7 mouse cellular contexts compared by ENCODE assay signal in the genomic region with DNA sequence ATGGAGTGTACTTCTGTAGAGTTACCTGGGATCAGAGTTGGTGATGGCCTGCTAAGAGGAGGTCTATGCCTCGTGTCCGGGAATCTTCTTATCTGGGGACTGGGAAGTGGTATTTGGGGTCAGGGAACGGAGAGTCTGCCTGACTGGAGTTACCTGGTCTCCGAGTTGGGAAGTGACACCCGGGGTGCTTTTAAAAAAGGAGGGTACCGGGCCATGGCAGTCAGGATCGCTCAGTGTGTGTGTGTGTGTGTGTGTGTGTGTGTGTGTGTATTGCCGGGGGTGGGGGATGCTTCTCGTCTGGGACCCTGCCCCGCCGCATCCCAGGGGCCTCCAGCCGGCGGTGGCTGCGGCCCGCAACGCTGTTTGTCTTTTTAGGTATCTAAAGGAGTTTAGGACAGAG. TPM values are rescaled to one million over a fixed set of nuclear protein-coding genes. Genes with fewer than 3 reads are reported as not detected.
DNase-seq lines count a peak whose midpoint lies in the region; ATAC-seq and TF ChIP-seq lines count a peak whose summit lies in the region.

No protein-coding gene starts in this region.

- H3K4me2 ChIP-seq in lung, postnatal 0 days (replicated peaks; ENCODE audit: low read depth, low read length) = peak overlapping the region; percentile 80
- peak overlapping the region; percentile 84 for H3K4me2 ChIP-seq in limb, embryonic 11.5 days (ENCODE audit: low read depth, severe bottlenecking)
- peak overlapping the region; percentile 82 for H3K4me2 ChIP-seq in stomach, embryonic 14.5 days (replicated peaks; ENCODE audit: low read depth, low read length)

- H3K4me1 ChIP-seq in lung, postnatal 0 days (ENCODE audit: insufficient read depth, low read depth, low read length) = peaks cover 15% of the 10 kb centered on the region
- peaks cover 4% of the 10 kb centered on the region; the same call in 1 of the 2 replicates for H3K4me1 ChIP-seq in embryonic fibroblast, embryonic 13.5 days (ENCODE audit: control insufficient read depth, insufficient read depth, low read length)
- H3K4me1 ChIP-seq in limb, embryonic 11.5 days (ENCODE audit: control insufficient read depth, insufficient read depth, low read length) = peaks cover 12% of the 10 kb centered on the region
- H3K4me1 ChIP-seq in stomach, embryonic 14.5 days (ENCODE audit: control insufficient read depth, insufficient read depth, low read length) = peaks cover 9% of the 10 kb centered on the region

- no peak for TF ChIP-seq POLR2A in embryonic fibroblast, embryonic 13.5 days (IDR thresholded peaks at IDR 0.05; ENCODE audit: low read depth, low read length)

- peak overlapping the region; percentile 96 for H3K4me3 ChIP-seq in lung, postnatal 0 days (ENCODE audit: low read depth, low read length)
- H3K4me3 ChIP-seq in embryonic fibroblast, embryonic 13.5 days (ENCODE audit: insufficient read depth, low read length) = peak overlapping the region; percentile 74
- peak overlapping the region; percentile 90 for H3K4me3 ChIP-seq in limb, embryonic 11.5 days (ENCODE audit: low read depth, low read length)
- peak overlapping the region; percentile 95 for H3K4me3 ChIP-seq in stomach, embryonic 14.5 days (ENCODE audit: low read depth, low read length)

- H3K9ac ChIP-seq in lung, postnatal 0 days (replicated peaks; ENCODE audit: low read depth) = peak overlapping the region; percentile 92
- H3K9ac ChIP-seq in limb, embryonic 11.5 days (ENCODE audit: low read length) = peak overlapping the region; percentile 87
- peak overlapping the region; percentile 84 for H3K9ac ChIP-seq in stomach, embryonic 14.5 days (replicated peaks; ENCODE audit: low read depth, low read length)

- no peak for DNase-seq in lung, postnatal 0 days (ENCODE audit: low spot score)
- no peak for DNase-seq in lung, postnatal 36 days
- no peak for DNase-seq in limb, embryonic 11.5 days (ENCODE audit: low spot score)
- DNase-seq in right cerebral cortex, postnatal 36 days (ENCODE audit: low spot score in 2 of 2) = no peak
- no peak for DNase-seq in embryo, embryonic 10 days (ENCODE audit: low spot score)

- H3K36me3 ChIP-seq in lung, postnatal 0 days (ENCODE audit: insufficient read depth, low read length) = no peaks in the 10 kb centered on the region; the same call in 1 of the 2 replicates
- H3K36me3 ChIP-seq in limb, embryonic 11.5 days (ENCODE audit: control insufficient read depth, insufficient read depth, low read length) = no peaks in the 10 kb centered on the region; the same call in 1 of the 2 replicates
- peaks cover 16% of the 10 kb centered on the region for H3K36me3 ChIP-seq in stomach, embryonic 14.5 days (ENCODE audit: control insufficient read depth, insufficient read depth, low read length)

- TF ChIP-seq CTCF in lung, postnatal 0 days (IDR thresholded peaks at IDR 0.05) = no peak
- TF ChIP-seq CTCF in embryonic fibroblast, embryonic 13.5 days (IDR thresholded peaks at IDR 0.05; ENCODE audit: borderline replicate concordance, insufficient read depth, low read length) = no peak

- no peak for TF ChIP-seq EP300 in lung, postnatal 0 days (IDR thresholded peaks at IDR 0.05)

- no peaks in the 10 kb centered on the region for H3K27me3 ChIP-seq in lung, postnatal 0 days (replicated peaks; ENCODE audit: insufficient read depth, low read length)
- H3K27me3 ChIP-seq in limb, embryonic 11.5 days (ENCODE audit: control insufficient read depth, insufficient read depth, low read length) = no peaks in the 10 kb centered on the region
- H3K27me3 ChIP-seq in stomach, embryonic 14.5 days (ENCODE audit: control insufficient read depth, insufficient read depth, low read length) = no peaks in the 10 kb centered on the region

- no peaks in the 10 kb centered on the region for H3K9me3 ChIP-seq in lung, postnatal 0 days (ENCODE audit: low read length)
- no peaks in the 10 kb centered on the region for H3K9me3 ChIP-seq in limb, embryonic 11.5 days (ENCODE audit: control insufficient read depth, low read length)
- H3K9me3 ChIP-seq in stomach, embryonic 14.5 days (ENCODE audit: control insufficient read depth, low read depth, low read length) = no peaks in the 10 kb centered on the region

- WGBS in lung, postnatal 0 days = 4% methylated on average over 15 of the region's 16 CpGs
- 5% methylated on average over 16 of the region's 16 CpGs for WGBS in limb, embryonic 11.5 days
- 7% methylated on average over 15 of the region's 16 CpGs for WGBS in stomach, embryonic 14.5 days

- ATAC-seq in lung, postnatal 0 days = no peak
- ATAC-seq in limb, embryonic 11.5 days (ENCODE audit: insufficient number of reproducible peaks, low FRiP score, low TSS enrichment, low read depth) = no peak
- no peak for ATAC-seq in stomach, embryonic 14.5 days (ENCODE audit: insufficient number of reproducible peaks, insufficient read depth, low FRiP score, low read depth)

- no peak overlapping the region for H3K27ac ChIP-seq in lung, postnatal 0 days (ENCODE audit: low read length)
- no peak overlapping the region for H3K27ac ChIP-seq in embryonic fibroblast, embryonic 13.5 days (ENCODE audit: insufficient read depth, low read length)
- H3K27ac ChIP-seq in limb, embryonic 11.5 days (replicated peaks; ENCODE audit: low read depth, low read length) = no peak overlapping the region
- no peak overlapping the region for H3K27ac ChIP-seq in stomach, embryonic 14.5 days (ENCODE audit: low read length)

RNA-seq across cellular contexts. Expression of a gene that starts 0.9 kb away (rescaled TPM):
- 7.0 and 7.8 TPM in 2 replicates for polyA plus RNA-seq in lung, postnatal 0 days (2015; fragmentation: Nextera tagmentation; extraction: Ambion mirVana)
- polyA plus RNA-seq in embryonic fibroblast, embryonic 13.5 days (2011; ENCODE audit: insufficient read length, low read depth, missing spikeins) = 10.1 and 12.3 TPM in 2 replicates
- 4.8 and 5.8 TPM in 2 replicates for polyA plus RNA-seq in limb, embryonic 11.5 days (2014; fragmentation: Nextera tagmentation; extraction: Ambion mirVana)
- 5.7 and 6.8 TPM in 2 replicates for polyA plus RNA-seq in stomach, embryonic 14.5 days (2014; fragmentation: Nextera tagmentation; extraction: Ambion mirVana)

RNA-seq across cellular contexts. Expression of a gene that starts 4.7 kb away (rescaled TPM):
- 18.5 and 19.5 TPM in 2 replicates for polyA plus RNA-seq in lung, postnatal 0 days (2015; fragmentation: Nextera tagmentation; extraction: Ambion mirVana)
- 12.3 and 12.6 TPM in 2 replicates for polyA plus RNA-seq in embryonic fibroblast, embryonic 13.5 days (2011; ENCODE audit: insufficient read length, low read depth, missing spikeins)
- polyA plus RNA-seq in limb, embryonic 11.5 days (2014; fragmentation: Nextera tagmentation; extraction: Ambion mirVana) = 31.6 and 32.7 TPM in 2 replicates
- 31.5 and 32.4 TPM in 2 replicates for polyA plus RNA-seq in stomach, embryonic 14.5 days (2014; fragmentation: Nextera tagmentation; extraction: Ambion mirVana)

RNA-seq across cellular contexts. Expression of a gene that starts 13.8 kb away (rescaled TPM):
- 5.9 and 6.4 TPM in 2 replicates for polyA plus RNA-seq in lung, postnatal 0 days (2015; fragmentation: Nextera tagmentation; extraction: Ambion mirVana)
- not detected in 2 replicates for polyA plus RNA-seq in embryonic fibroblast, embryonic 13.5 days (2011; ENCODE audit: insufficient read length, low read depth, missing spikeins)
- polyA plus RNA-seq in limb, embryonic 11.5 days (2014; fragmentation: Nextera tagmentation; extraction: Ambion mirVana) = not detected in 2 replicates
- 3.3 and 4.2 TPM in 2 replicates for polyA plus RNA-seq in stomach, embryonic 14.5 days (2014; fragmentation: Nextera tagmentation; extraction: Ambion mirVana)

RNA-seq across cellular contexts. Expression of a gene that starts 26.8 kb away (rescaled TPM):
- 0.51 and 0.77 TPM in 2 replicates for polyA plus RNA-seq in lung, postnatal 0 days (2015; fragmentation: Nextera tagmentation; extraction: Ambion mirVana)
- polyA plus RNA-seq in embryonic fibroblast, embryonic 13.5 days (2011; ENCODE audit: insufficient read length, low read depth, missing spikeins) = 0.20 and 0.21 TPM in 2 replicates
- polyA plus RNA-seq in limb, embryonic 11.5 days (2014; fragmentation: Nextera tagmentation; extraction: Ambion mirVana) = not detected in 2 replicates
- 0.41 and 0.43 TPM in 2 replicates for polyA plus RNA-seq in stomach, embryonic 14.5 days (2014; fragmentation: Nextera tagmentation; extraction: Ambion mirVana)

RNA-seq across cellular contexts. Expression of a gene that starts 50.8 kb away (rescaled TPM):
- 68.3 and 74.5 TPM in 2 replicates for polyA plus RNA-seq in lung, postnatal 0 days (2015; fragmentation: Nextera tagmentation; extraction: Ambion mirVana)
- 13.9 and 16.1 TPM in 2 replicates for polyA plus RNA-seq in embryonic fibroblast, embryonic 13.5 days (2011; ENCODE audit: insufficient read length, low read depth, missing spikeins)
- polyA plus RNA-seq in limb, embryonic 11.5 days (2014; fragmentation: Nextera tagmentation; extraction: Ambion mirVana) = 28.3 and 29.4 TPM in 2 replicates
- 44.3 and 44.4 TPM in 2 replicates for polyA plus RNA-seq in stomach, embryonic 14.5 days (2014; fragmentation: Nextera tagmentation; extraction: Ambion mirVana)
